Mouse (Mus musculus) MEL (cell line): ENCODE measurements around the gene Aunip.

ENCODE experiments used
- CTCF ChIP-seq, 3 experiments: IDR thresholded peaks in 2 of 3; conservative IDR thresholded peaks in 1 of 3; 2 replicates each; pipeline ENCODE4 v1.5.1; 2011 to 2012; ENCODE audit warnings: low read length in 3 of 3, low read depth in 2 of 3, mild to moderate bottlenecking in 2 of 3, improper control_type of control experiment in 1 of 3, inconsistent platforms in 1 of 3, mixed read lengths in 1 of 3, moderate library complexity in 1 of 3; ENCODE audit not compliant: control insufficient read depth in 1 of 3, insufficient read depth in 1 of 3, poor library complexity in 1 of 3, severe bottlenecking in 1 of 3
- MAZ ChIP-seq: IDR thresholded peaks from 2 replicates; pipeline ENCODE4 v1.6.1; 2012; ENCODE audit warnings: low read depth, mild to moderate bottlenecking, inconsistent platforms, low read length, improper control_type of control experiment
- POLR2A ChIP-seq, 2 experiments: IDR thresholded peaks; 2 replicates each; pipeline ENCODE4 v1.6.1; 2011 to 2012; ENCODE audit warnings: low read length in 2 of 2, mild to moderate bottlenecking in 2 of 2, control low read depth in 1 of 2, improper control_type of control experiment in 1 of 2, low read depth in 1 of 2, moderate library complexity in 1 of 2; ENCODE audit not compliant: control insufficient read depth in 1 of 2, insufficient read depth in 1 of 2, poor library complexity in 1 of 2
- POLR2AphosphoS2 ChIP-seq: IDR thresholded peaks from 2 replicates; pipeline ENCODE4 v1.6.1; 2011; ENCODE audit warnings: low read length, improper control_type of control experiment
- ZMIZ1 ChIP-seq: IDR thresholded peaks from 2 replicates; pipeline ENCODE4 v1.6.1; 2012; ENCODE audit warnings: low read depth, mild to moderate bottlenecking, inconsistent platforms, low read length, improper control_type of control experiment, moderate library complexity

DNA sequence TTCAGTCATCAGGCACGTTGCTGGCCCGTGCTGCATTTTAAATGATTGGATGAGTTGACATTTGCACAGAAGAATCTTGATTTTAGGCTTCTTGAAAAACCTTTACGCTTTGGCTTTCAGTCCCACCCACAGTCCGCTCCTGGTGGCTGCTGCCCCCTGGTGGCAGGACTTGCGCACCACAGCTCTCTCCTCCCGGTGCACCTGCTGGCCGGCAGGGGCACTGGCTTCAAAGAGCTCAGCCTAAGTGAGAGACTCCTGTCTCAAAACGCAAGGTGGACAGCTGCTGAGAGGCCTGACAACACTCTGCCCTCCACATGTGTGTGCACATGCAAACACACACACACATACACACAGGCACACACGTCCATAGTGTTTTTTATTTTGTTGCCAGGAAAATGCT lies 32.8 kb upstream of the Aunip start:
- no peak for TF ChIP-seq MAZ
- TF ChIP-seq CTCF (IDR thresholded peaks at IDR 0.05 in 2 of 3, conservative IDR thresholded peaks at IDR 0.05 in 1 of 3; ENCODE audit: control insufficient read depth in 1 of 3, insufficient read depth in 1 of 3, low read depth in 2 of 3, low read length in 3 of 3, poor library complexity in 1 of 3, severe bottlenecking in 1 of 3), result peak in 2 of 3 experiments; percentile 98 to 100
- no peak for TF ChIP-seq POLR2A (IDR thresholded peaks at IDR 0.05; ENCODE audit: control insufficient read depth in 1 of 2, insufficient read depth in 1 of 2, low read depth in 1 of 2, low read length in 2 of 2, poor library complexity in 1 of 2)
- TF ChIP-seq ZMIZ1, result no peak
- TF ChIP-seq POLR2AphosphoS2, result no peak
